Mouse (Mus musculus): ENCODE results near the gene Mis18bp1. TPM values are rescaled to one million over a fixed set of nuclear protein-coding genes. Genes with fewer than 3 reads are reported as not detected.
"Not testable (repeated sequence)": the region's sequence is repeated elsewhere in the genome, so short reads cannot be mapped to it uniquely, and the experiment has no call there.

Mis18bp1 gene
- polyA plus RNA-seq, 1 experiment = 3.7 TPM

DNA sequence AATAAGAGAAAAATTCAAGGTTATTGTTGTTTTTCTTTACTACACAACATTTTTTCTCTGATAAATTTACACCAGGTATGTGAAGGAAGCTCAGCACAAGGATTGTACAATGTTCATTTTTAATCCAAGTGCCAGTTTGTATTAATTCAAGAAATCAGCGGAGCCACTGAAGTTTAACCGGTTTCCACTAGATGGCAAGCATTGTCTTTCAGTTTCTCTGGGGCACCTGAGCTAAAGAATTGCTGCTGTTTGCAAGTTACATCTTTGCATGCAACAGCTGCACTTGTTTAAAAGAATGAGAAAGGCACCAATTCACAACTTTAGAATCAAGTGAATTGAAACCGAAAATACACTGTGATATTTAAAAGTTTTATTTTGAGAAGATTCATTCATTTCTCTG, 15.0 kb upstream of the Mis18bp1 start:
- TF ChIP-seq USF1 (IDR thresholded peaks at IDR 0.05; ENCODE audit: low read depth) (no peak), MAX (IDR thresholded peaks at IDR 0.05) (no peak), FOSL1 (IDR thresholded peaks at IDR 0.05; ENCODE audit: insufficient read depth, low read length, poor library complexity, severe bottlenecking) (no peak), MYOG (IDR thresholded peaks at IDR 0.05; ENCODE audit: control insufficient read depth, extremely low read depth, insufficient read length) (no peak), CEBPB (IDR thresholded peaks at IDR 0.05; ENCODE audit: low read depth) (no peak), MYOD1 (IDR thresholded peaks at IDR 0.05; ENCODE audit: control insufficient read depth, insufficient read length, low read depth) (no peak), CTCF (IDR thresholded peaks at IDR 0.05; ENCODE audit: control insufficient read depth, insufficient read depth, insufficient read length) (no peak)
- Histone ChIP-seq H3K27me3 (ENCODE audit: control insufficient read depth, insufficient read depth, insufficient read length) (no peaks in the 10 kb centered on the region), H3ac (ENCODE audit: control insufficient read depth, insufficient read length, low read depth) (no peak overlapping the region), H3K79me2 (ENCODE audit: control insufficient read depth, insufficient read depth) (no peaks in the 10 kb centered on the region), H3K79me3 (ENCODE audit: low read depth) (no peaks in the 10 kb centered on the region), H3K36me3 (ENCODE audit: control insufficient read depth, insufficient read depth) (no peaks in the 10 kb centered on the region), H3K4me3 (ENCODE audit: insufficient read depth, poor library complexity, severe bottlenecking) (no peak overlapping the region)

- Histone ChIP-seq H3ac (ENCODE audit: control insufficient read depth, insufficient read length, low read depth) (no peak overlapping the region), H3K79me3 (ENCODE audit: low read depth) (peaks cover 34% of the 10 kb centered on the region), H3K4me3 (ENCODE audit: insufficient read depth, poor library complexity, severe bottlenecking) (no peak overlapping the region), H3K27me3 (ENCODE audit: control insufficient read depth, insufficient read depth, insufficient read length) (no peaks in the 10 kb centered on the region), H3K79me2 (ENCODE audit: control insufficient read depth, insufficient read depth) (peaks cover 36% of the 10 kb centered on the region), H3K36me3 (ENCODE audit: control insufficient read depth, insufficient read depth) (no peaks in the 10 kb centered on the region)
- TF ChIP-seq USF1 (IDR thresholded peaks at IDR 0.05; ENCODE audit: low read depth) = no peak
- no peak for TF ChIP-seq MYOD1 (IDR thresholded peaks at IDR 0.05; ENCODE audit: control insufficient read depth, insufficient read length, low read depth)
- no peak for TF ChIP-seq CTCF (IDR thresholded peaks at IDR 0.05; ENCODE audit: control insufficient read depth, insufficient read depth, insufficient read length)
- no peak for TF ChIP-seq CEBPB (IDR thresholded peaks at IDR 0.05; ENCODE audit: low read depth)
- TF ChIP-seq MYOG (IDR thresholded peaks at IDR 0.05; ENCODE audit: control insufficient read depth, extremely low read depth, insufficient read length) = no peak
- TF ChIP-seq MAX (IDR thresholded peaks at IDR 0.05) = no peak
- no peak for TF ChIP-seq FOSL1 (IDR thresholded peaks at IDR 0.05; ENCODE audit: insufficient read depth, low read length, poor library complexity, severe bottlenecking)
Observed at GRCm38 (mm10) chr12:65173736-65174135, 1.3 kb upstream of the Mis18bp1 start.

DNA sequence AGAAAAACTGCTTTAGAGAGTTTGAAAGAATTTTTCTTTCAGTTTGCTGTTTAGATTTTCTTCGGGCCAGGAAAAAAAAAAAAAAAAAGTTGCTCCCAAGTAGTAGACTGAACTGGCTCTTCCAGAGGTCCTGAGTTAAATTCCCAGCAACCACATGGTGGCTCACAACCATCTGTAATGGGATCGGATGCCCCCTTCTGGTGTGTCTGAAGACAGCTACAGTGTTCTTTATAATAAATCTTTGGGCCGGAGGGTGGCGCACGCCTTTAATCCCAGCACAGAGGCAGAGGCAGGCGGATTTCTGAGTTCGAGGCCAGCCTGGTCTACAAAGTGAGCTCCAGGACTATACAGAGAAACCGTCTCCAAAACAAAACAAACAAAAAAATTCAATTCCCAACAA, 555 bp upstream of the Mis18bp1 start:
- not testable (repeated sequence) for H3K27me3 ChIP-seq (ENCODE audit: control insufficient read depth, insufficient read depth, insufficient read length); H3K36me3 ChIP-seq (ENCODE audit: control insufficient read depth, insufficient read depth); H3ac ChIP-seq (ENCODE audit: control insufficient read depth, insufficient read length, low read depth)
- Histone ChIP-seq H3K79me3 (ENCODE audit: low read depth) (peaks cover 42% of the 10 kb centered on the region), H3K4me3 (ENCODE audit: insufficient read depth, poor library complexity, severe bottlenecking) (peak overlapping the region; percentile 71), H3K79me2 (ENCODE audit: control insufficient read depth, insufficient read depth) (peaks cover 44% of the 10 kb centered on the region)
- TF ChIP-seq MAX (IDR thresholded peaks at IDR 0.05) = peak; percentile 12

DNA sequence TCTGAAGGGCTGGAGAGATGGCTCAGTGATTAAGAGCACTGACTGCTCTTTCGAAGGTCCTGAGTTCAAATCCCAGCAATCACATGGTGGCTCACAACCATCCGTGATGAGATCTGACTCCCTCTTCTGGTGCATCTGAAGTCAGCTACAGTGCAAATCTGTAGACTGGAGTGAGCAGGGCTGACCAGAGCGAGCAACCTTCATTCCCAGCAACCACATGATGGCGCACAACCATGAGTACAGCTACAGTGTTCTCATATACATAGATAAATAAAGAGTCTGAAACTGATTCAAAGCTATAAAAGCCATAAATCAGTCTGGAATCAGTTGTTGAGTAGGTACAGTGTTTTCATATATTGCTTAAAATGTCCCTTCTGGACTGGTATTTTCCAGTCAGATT, 36.3 kb downstream of the Mis18bp1 start:
- H3K36me3 ChIP-seq (ENCODE audit: control insufficient read depth, insufficient read depth) = peaks cover 78% of the 10 kb centered on the region
- H3K27me3 ChIP-seq (ENCODE audit: control insufficient read depth, insufficient read depth, insufficient read length); H3K79me3 ChIP-seq (ENCODE audit: low read depth); H3ac ChIP-seq (ENCODE audit: control insufficient read depth, insufficient read length, low read depth); H3K4me3 ChIP-seq (ENCODE audit: insufficient read depth, poor library complexity, severe bottlenecking); H3K79me2 ChIP-seq (ENCODE audit: control insufficient read depth, insufficient read depth): not testable (repeated sequence)

GRCm38 (mm10) chr12:65119451-65119850, 53.0 kb downstream of the Mis18bp1 start:
- no peaks in the 10 kb centered on the region for H3K79me3 ChIP-seq (ENCODE audit: low read depth)
- H3K79me2 ChIP-seq (ENCODE audit: control insufficient read depth, insufficient read depth) = no peaks in the 10 kb centered on the region
- no peaks in the 10 kb centered on the region for H3K27me3 ChIP-seq (ENCODE audit: control insufficient read depth, insufficient read depth, insufficient read length)
- peaks cover 62% of the 10 kb centered on the region for H3K36me3 ChIP-seq (ENCODE audit: control insufficient read depth, insufficient read depth)
- TF ChIP-seq FOSL1 (IDR thresholded peaks at IDR 0.05; ENCODE audit: insufficient read depth, low read length, poor library complexity, severe bottlenecking) (no peak), USF1 (IDR thresholded peaks at IDR 0.05; ENCODE audit: low read depth) (no peak), CEBPB (IDR thresholded peaks at IDR 0.05; ENCODE audit: low read depth) (no peak), MAX (IDR thresholded peaks at IDR 0.05) (no peak), MYOD1 (IDR thresholded peaks at IDR 0.05; ENCODE audit: control insufficient read depth, insufficient read length, low read depth) (no peak), CTCF (IDR thresholded peaks at IDR 0.05; ENCODE audit: control insufficient read depth, insufficient read depth, insufficient read length) (no peak), MYOG (IDR thresholded peaks at IDR 0.05; ENCODE audit: control insufficient read depth, extremely low read depth, insufficient read length) (no peak)
- H3ac ChIP-seq (ENCODE audit: control insufficient read depth, insufficient read length, low read depth) = no peak overlapping the region
- H3K4me3 ChIP-seq (ENCODE audit: insufficient read depth, poor library complexity, severe bottlenecking) = no peak overlapping the region

DNA sequence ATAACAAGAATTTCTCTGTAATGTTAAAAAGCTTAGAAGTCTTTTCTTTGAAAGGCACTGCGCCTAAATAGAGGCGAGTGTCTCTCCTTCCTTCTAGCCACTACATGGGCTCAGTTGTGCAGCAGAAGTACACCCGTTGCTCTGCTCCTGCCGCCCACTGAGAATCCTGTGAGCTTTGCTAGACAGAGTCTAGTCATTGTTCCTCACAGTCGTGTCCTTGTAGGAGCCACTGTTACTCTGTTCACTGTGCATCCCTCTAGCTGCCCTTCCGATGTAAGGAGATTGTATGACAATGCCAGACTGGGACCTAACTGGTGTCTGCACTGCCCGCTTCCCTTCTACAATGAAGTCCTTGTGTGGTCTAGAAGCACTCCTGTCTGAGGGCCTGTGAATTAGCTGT, 53.4 kb downstream of the Mis18bp1 start:
- no peak overlapping the region for H3ac ChIP-seq (ENCODE audit: control insufficient read depth, insufficient read length, low read depth)
- no peak for TF ChIP-seq MYOG (IDR thresholded peaks at IDR 0.05; ENCODE audit: control insufficient read depth, extremely low read depth, insufficient read length)
- no peak for TF ChIP-seq MYOD1 (IDR thresholded peaks at IDR 0.05; ENCODE audit: control insufficient read depth, insufficient read length, low read depth)
- TF ChIP-seq CEBPB (IDR thresholded peaks at IDR 0.05; ENCODE audit: low read depth) = no peak
- TF ChIP-seq CTCF (IDR thresholded peaks at IDR 0.05; ENCODE audit: control insufficient read depth, insufficient read depth, insufficient read length) = no peak
- TF ChIP-seq MAX (IDR thresholded peaks at IDR 0.05) = no peak
- TF ChIP-seq FOSL1 (IDR thresholded peaks at IDR 0.05; ENCODE audit: insufficient read depth, low read length, poor library complexity, severe bottlenecking) = no peak
- TF ChIP-seq USF1 (IDR thresholded peaks at IDR 0.05; ENCODE audit: low read depth) = no peak
- H3K36me3 ChIP-seq (ENCODE audit: control insufficient read depth, insufficient read depth) = peaks cover 57% of the 10 kb centered on the region
- H3K27me3 ChIP-seq (ENCODE audit: control insufficient read depth, insufficient read depth, insufficient read length) = no peaks in the 10 kb centered on the region
- no peak overlapping the region for H3K4me3 ChIP-seq (ENCODE audit: insufficient read depth, poor library complexity, severe bottlenecking)
- no peaks in the 10 kb centered on the region for H3K79me3 ChIP-seq (ENCODE audit: low read depth)
- H3K79me2 ChIP-seq (ENCODE audit: control insufficient read depth, insufficient read depth) = no peaks in the 10 kb centered on the region

GRCm38 (mm10) chr12:65114978-65115377, 57.4 kb downstream of the Mis18bp1 start:
- H3K79me3 ChIP-seq (ENCODE audit: low read depth); H3K27me3 ChIP-seq (ENCODE audit: control insufficient read depth, insufficient read depth, insufficient read length); H3K4me3 ChIP-seq (ENCODE audit: insufficient read depth, poor library complexity, severe bottlenecking); H3K79me2 ChIP-seq (ENCODE audit: control insufficient read depth, insufficient read depth); H3ac ChIP-seq (ENCODE audit: control insufficient read depth, insufficient read length, low read depth): not testable (repeated sequence)
- peaks cover 30% of the 10 kb centered on the region for H3K36me3 ChIP-seq (ENCODE audit: control insufficient read depth, insufficient read depth)
